Mouse (Mus musculus) 3T3-L1 (cell line): Measurements from ENCODE around the gene Psma3.
"Not testable (repeated sequence)": the region's sequence is repeated elsewhere in the genome, so short reads cannot be mapped to it uniquely, and the experiment has no call there.

Experiments used
- DNase-seq: peaks from one replicate; pipeline ENCODE4 v3.0.0-alpha.2; 2015; ENCODE audit warnings: low read depth, low spot score

Gene Psma3

DNA sequence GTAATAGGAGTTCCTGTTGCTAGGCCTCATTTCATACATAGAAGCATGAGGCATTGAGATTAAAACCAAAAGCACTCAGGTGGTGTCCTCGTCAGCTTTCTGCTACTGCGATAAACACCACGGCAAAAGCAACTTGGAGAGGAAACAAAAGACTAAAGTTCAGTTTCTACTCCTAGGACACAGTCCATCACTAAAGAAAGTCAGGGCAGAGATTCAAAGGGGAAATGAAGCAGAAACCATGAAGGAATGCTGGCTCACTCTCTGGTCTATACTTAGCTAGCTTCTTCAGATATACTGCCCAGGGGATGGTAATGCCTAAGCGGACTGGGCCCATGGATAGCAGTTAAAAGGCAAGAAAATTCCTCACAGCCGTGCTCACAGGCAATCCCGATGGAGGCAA is 27.0 kb downstream of the Psma3 start:
- no peak for DNase-seq

DNA sequence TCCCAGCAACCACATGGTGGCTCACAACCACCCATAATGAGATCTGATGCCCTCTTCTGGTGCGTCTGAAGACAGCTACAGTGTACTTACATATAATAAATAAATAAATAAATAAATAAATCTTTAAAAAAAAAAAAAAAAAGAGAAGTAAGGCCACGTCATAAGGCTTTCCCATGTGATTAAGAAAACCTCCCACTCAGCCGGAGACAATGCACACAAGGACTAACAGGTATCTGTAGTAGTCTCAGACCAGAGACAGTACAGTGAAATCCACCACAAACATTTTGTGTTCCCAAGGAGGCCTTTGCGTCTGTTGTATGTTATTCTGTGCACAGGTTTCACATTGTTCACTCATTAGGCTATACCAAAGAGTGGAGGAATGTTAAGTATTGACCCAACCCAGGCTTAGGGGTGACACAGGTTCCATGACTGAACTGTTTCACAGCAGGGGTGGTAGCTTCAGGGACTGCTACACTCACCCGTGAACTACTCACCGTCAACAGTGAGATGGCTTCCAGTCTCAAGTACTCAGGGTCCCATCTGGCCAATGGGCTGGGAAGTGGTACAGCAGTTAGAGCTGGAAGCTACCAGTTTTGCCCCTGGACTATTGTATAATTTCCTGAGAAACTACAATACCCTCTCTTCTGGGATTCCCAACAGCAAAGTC is 29.5 kb downstream of the Psma3 start:
- DNase-seq = no peak

DNA sequence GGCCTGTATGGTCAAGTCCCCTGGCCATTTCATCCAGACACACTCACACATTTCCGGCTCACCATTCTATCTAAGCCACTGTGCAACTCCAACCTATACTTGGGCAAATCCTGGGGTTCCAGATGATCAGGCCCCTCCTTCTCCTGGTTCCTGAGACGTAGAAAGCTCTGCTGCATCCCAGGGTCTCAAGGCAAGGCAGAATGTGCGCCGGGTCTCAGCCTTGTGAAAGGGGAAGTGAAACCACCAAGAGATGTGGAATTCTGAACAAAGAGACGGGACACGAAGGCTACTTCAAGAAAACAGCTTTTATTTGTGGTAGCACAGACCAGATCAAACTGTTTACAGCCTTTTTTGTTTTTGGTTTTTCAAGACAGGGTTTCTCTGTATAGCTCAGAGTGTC is 31.7 kb downstream of the Psma3 start:
- no peak for DNase-seq

DNA sequence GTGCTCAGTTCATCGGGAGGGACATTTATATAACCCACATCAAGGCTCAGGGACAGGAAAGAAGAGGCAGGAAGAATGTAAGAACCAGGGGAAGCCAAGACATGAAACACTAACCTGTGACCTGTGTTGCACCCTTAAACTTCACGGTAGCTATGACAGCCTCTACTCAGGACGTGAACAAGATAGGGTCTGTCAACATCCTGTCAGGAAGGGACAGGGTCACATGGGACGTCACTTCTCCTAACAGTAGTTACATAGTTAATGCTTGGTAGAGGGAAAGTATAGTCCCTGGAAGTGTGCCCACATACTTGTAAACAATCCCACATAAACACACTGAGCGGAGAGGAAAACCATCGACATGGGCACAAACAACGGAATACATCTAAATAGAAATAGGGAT is 32.5 kb downstream of the Psma3 start:
- DNase-seq = no peak

DNA sequence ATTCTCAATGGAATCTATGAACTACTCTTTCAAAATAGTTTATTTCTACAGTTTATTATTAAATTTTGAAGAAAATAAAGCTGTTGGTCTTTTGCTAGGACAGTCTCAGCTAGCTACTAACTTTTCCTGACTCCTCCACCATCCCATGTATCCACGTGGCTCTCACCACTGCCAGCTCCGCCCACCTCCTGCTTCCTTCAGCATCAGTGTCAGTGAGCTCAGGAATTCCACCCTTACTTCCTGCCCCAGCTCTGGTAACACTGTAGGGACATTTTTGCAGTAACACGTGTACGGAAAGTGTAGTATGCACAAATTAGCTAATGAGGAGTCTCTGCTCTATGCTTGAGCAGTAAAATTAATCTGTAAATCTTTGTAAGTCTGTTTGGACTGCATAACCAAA is 35.3 kb downstream of the Psma3 start:
- peak; percentile 44 for DNase-seq

DNA sequence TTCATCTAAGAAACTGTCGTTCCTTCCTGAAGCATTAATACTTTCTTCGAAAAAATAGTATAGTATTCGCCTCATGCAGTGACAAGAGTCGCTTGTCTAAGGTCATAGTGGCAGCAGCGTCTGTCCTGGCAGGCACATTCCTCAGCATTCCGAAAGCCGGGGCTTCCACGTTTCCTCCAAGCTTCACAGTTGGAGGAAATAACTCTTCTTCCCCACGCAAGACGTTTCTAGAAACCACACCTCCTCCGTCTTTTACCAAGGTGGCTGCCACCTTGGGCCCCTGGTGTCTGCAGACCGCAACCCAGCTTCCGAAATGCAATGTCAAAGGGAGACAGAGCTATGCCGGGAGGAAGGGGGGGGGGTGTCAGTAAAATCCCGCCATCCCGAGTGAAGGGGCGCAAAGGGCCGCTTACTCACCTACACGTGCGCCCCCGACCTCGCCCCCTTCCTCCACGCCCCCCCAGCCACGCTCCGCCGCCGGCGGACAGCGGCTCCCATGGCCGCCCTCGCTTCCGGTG is 40.5 kb downstream of the Psma3 start:
- DNase-seq = peak; percentile 45

DNA sequence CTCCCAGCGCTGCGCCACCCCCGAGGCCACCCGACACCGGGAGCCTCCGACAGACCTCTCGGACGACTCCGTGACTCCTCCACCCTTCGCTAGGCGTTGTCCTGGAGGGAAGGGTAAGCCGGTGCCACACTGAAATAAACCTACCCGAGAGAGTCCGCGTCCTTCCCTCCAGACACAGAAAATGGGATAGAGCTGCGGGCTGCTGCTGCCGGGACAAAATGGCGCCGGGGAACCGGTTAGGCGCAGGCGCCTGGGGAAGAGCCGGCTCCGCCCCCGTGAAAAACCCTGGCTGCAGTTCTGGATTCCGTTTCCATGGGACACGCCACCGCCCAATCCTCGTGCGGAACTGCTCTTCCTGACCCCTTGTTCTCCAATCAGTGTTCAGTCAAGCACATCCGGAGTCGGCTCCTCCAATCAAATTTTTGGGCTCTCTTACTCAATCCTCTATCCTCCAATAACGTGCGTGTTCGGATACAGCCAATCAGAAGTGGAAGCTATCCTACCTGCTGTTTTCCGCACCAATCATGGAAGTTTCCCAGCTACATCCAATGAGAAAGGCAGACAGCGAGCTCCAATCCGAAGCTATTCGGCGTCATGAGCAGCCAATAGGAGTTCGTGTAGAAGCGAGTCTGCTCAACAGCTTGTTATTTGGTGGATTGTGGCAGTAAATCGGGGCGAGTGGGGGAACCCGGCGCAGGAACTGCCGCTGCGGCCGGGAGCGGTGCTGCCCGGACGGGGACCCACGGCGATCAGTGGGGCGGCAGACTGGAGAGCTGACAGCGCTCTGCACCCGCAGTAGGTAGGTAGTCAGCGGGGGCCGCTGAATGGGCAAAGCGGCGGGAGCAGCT is 41.2 kb downstream of the Psma3 start, which contains the start of gene Arid4a:
Gene Arid4a, plus strand, starts transcription at position 628 of the 848 bp plus-strand sequence.
- DNase-seq = peak; percentile 100

DNA sequence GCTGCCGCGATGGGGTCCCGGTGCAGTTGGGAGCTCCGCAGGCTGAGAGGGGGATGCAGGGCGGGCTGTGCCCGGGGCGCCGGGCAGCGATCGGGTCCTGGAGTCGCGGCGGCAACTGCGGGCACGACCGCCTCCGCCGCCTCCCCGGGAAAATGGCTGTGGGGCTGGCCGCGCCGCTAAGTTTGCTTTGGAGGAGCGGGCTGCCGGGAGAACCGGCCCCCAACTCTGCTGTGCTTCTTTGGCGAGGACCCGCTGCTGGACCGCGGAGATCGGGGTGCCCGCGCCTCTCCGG is 41.7 kb downstream of the Psma3 start:
- DNase-seq = no peak

DNA sequence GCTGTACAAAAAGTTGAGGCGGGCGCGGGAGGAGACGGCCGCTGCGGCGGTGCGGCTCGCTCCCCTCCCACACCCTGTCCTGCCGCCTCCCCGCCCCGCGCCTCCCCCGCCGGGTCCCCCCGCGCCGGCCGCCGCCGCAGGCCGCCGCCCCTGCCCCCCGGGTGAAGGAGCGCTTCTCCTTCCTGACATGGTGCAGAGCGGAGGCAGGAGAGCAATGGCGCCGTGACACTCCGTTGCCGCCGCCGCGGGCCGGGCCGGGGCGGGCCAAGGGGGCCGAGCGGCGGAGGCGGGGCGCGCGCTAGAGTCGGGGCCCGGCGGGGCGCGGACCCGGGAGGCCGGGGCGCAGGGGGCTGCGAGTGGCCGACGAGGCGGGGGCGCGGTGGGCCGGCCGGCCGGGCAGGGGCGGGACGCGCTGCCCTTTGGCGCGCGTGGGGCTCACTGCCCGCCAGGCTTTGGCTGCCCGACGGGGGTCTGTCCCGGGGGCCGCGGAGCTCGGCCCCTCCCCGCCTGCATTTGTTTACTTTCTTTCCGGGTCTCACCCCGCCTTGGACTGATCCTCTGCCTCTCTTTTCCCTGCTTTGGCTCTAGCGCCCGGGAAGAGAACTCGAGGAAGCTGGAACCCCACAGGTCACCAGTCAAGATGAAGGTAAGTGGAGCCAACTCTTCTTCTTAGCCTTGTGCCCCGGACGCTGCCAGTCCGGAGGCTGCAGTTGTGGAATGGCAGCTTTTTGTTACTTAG is 42.3 kb downstream of the Psma3 start:
- DNase-seq = peak; percentile 42

DNA sequence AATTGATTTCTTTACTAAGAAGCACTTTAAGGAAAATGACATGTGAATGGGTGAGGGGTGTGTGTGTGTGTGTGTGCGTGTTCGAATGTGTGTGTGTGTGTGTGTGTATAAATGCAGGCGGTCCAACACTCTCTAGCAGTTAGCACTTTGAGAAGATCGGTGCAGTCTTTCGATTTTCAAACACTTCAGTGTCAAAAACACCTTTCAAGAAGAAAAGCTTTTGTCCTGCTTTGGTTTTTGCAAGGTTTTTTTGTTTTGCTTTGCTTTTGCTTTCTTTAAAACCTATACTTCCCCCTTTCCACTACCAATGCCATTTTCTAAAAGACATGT is 42.8 kb downstream of the Psma3 start:
- DNase-seq = no peak

DNA sequence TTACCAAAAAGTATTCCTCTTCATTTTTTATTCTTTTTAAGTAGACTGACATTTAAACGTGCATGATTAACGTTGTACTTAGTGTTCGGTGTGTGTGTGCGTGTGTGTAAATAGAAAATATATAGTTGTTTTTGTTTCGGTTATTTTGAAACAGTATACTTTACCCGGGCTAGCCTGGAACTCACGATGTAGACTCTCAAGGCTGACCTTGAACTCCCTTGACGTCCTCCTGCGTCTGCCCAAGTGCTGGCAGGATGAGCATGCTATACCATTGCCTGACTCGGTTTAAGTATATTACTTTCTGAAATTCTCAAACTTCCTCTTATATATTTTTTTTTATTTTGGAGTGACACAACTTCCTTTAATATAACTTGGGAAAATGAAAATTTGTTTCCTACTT is 43.4 kb downstream of the Psma3 start:
- DNase-seq = no peak

DNA sequence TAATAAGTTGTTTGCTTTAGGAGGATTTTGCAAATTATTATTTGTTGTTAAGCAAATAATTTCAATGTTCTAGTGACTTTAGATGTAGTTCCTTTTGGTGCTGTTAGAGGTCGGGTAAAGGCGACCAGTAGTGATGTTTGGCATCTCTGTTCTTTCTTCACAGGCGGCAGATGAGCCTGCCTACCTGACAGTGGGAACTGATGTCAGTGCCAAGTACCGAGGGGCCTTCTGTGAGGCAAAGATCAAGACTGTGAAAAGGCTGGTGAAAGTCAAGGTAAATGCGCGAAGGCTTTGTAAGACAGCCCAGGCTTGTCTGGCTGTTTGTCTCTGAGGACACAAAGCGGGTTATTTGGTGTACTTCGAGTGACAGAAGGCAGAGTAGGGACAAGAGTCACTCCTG is 44.8 kb downstream of the Psma3 start:
- DNase-seq = no peak

DNA sequence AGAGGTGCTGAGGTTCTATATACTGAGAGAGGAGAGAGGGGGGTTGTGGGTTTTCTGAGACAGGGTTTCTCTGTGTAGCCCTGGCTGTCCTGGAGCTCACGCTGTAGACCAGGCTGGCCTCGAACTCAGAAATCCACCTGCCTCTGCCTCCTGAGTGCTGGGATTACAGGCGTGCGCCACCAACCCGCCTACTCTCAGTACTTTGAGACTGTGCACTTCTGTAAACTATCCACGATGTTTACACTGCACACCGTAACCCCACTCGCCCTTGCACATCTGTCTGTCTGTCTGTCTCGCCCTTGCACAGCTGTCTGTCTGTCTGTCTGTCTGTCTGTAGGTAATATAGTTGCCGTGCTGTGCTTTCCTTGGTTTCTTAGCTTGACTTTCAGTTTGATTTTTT is 50.0 kb downstream of the Psma3 start:
- DNase-seq = no peak

DNA sequence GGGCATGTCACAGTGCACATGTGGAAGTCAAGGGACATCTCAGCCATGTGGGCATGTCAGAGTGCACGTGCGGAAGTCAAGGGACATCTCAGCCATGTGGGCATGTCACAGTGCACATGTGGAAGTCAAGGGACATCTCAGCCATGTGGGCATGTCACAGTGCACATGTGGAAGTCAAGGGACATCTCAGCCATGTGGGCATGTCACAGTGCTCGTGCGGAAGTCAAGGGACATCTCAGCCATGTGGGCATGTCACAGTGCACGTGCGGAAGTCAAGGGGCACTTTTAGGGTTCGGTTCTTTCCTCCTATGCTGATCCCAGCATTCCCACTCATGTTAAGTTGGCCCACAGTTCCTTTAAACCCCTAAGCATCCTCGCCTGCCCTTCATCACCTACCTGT is 53.8 kb downstream of the Psma3 start:
- not testable (repeated sequence) for DNase-seq

DNA sequence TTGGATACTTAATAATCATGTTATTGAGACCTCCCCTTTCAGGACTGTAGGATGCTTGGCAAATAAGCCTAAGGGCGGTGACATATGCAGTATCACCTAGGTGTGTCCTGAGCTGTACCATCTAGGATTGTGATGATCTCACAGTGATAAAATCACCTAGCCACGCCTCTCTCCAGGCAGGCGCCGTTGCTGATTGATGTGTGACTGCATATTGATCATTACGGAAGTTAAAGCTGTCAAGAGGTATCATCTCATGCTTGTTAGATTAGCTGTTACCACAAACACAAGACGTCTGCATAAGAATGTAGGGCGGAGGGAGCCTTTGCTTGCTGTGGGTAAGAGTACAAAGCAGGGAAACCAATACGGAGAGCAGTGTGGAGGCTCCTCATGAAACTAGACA is 55.8 kb downstream of the Psma3 start:
- no peak for DNase-seq

DNA sequence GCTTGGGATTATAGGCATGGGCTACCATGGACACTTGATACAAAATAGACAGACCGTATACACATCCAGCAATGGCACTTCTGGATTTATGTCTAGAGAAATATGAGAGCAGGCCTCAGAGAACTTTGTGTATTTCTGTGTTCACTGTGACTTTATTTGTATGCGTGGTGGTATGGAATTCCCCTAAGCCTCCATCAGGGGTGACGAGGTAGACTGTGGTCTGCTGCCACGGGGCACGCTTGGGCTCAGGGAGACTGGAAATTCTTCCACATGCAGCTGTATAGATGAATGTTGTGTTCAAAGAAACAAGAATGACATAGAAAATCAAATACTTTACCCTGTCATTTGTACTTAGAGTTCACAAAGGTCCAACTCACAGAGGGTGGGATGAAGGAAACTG is 56.3 kb downstream of the Psma3 start:
- DNase-seq = no peak

DNA sequence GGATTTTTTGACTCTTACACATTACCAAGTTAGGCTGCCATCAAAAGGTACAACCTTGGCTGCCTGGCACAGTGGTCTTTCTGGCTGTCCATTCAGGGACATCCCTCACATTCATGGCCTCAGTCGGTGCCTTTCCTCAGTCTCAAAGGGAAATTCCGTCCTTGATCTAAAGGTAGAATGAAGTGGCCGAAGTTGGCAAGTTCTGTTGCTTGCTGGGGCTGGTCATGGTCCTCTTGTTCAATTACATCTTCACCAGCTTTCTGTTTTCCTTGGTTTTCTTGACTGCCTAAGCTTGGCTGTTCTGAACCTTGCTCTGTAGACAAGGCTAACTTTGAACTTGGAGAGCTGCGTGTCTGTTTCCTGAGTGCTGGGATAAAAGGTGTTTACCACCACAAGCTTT is 61.4 kb downstream of the Psma3 start:
- no peak for DNase-seq

DNA sequence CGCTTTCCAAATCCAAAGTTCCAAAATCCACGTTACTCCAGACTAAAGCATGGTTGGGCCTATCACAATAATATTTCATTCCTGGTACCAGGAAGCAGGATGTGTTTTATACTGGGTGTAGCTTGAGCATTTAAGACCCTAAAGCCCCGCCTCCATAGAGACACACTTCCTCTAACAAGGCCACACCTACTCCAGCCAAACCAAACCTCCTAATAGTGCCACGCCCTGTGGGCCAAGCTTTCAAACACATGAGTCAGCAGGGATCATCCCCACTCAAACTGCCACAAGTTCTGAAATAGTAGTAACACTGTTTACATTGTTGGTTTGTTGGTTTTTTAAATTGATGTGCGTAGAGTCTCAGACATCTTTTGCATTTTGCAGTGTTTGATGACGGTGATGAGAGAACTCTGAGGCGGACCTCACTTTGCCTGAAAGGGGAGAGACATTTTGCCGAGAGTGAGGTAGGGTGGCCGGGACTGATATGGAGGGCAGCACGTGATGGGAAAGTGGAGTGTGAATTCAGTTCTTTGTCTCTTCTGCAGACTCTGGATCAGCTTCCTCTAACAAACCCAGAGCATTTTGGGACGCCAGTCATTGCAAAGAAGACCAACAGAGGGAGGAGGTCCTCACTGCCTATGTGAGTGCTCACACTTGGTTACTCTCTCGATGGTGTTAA is 62.4 kb downstream of the Psma3 start:
- peak; percentile 83 for DNase-seq

DNA sequence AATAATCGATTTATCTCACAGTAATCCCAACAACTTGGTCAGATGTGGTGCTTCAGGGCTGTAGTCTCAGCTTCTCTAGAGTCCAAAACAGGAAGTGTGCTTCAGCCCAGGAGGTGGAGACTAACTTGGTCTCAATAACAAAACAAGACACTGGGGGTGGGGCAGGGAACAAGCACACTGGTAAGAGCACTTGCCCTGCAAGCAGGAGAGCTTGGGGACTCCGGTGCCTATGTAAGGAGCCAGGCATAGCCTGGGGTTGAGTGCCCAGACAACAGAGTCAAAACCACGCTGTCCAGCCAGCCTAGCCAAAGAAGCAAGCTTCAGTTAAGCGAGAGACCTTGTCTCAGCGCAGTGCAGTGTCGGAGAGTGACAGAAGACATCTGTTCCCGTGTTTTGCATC is 66.0 kb downstream of the Psma3 start:
- DNase-seq = no peak

DNA sequence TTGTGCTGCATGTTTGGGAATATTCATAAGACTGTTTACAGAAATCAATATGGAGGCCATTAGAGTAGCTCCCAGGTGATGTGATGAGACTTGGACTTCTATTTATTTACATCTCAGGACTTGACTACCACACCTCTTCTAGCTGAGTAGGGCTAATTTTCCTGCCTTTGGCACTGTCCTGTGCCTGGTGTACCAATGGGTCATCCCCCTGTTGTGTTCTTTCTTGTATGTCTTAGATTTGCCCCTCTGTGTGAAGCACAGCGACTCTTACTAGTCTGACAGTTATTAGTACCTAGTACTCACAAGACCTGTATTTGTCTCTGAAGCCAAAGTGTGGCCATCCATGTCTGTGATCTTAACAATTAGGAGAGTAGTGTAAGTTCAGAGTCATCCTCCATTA is 68.0 kb downstream of the Psma3 start:
- no peak for DNase-seq

DNA sequence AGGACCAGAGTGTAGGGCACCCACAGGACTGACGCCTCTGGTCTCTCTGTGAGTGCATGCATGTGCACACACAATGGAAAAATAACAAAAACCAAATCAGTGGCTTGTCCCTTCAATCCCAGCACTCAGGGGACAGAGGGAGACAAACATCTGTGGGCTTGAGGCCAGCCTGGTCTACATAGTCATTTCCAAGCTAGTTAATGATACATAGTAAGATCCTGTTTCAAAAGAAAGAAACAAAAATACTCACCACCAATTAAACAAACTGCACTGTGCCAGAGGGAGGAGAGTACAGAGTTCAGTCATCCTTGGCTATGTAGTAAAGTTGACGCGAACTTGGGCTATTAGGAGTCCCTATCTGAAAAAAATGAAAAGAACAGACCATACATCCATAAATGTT is 69.2 kb downstream of the Psma3 start:
- no peak for DNase-seq

DNA sequence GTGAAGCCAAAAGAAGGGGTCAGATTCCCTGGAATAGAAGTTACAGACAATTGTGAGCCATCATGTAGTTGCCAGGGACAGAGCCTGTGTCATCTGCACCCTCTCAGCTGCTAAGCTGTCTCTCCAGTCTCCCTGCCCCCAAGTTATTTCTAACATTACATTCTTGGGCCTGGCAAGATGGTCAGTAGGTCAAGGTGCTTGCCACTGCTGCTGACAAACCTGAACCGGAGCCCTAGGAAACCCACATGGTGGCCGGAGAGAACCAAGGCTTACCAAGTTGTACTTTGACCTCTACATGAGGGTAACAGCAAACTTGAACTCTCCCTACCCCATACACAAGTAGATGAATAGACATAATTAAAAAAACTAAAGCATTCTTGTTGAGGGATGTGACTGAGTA is 70.1 kb downstream of the Psma3 start:
- no peak for DNase-seq
